Mouse (Mus musculus) bone marrow, adult 2 months (tissue): Measurements from ENCODE around the gene Tsc22d2. TPM values are rescaled to one million over a fixed set of nuclear protein-coding genes. Genes with fewer than 3 reads are reported as not detected.

ENCODE experiments used
- H3K27ac ChIP-seq: fragments of 200-500 bp; 2 replicates; pipeline ENCODE4 v1.5.1; 2012; ENCODE audit warnings: low read depth, mild to moderate bottlenecking, control low read depth, inconsistent platforms, low read length; ENCODE audit not compliant: control insufficient read depth, poor library complexity, insufficient read depth
- H3K4me1 ChIP-seq: fragments of 200-500 bp; 2 replicates; pipeline ENCODE4 v1.6.1; 2011; ENCODE audit warnings: low read length; ENCODE audit not compliant: control insufficient read depth, insufficient read depth
- H3K4me3 ChIP-seq: fragments of 200-500 bp; replicated peaks from 2 replicates; pipeline ENCODE3; 2011; ENCODE audit warnings: mild to moderate bottlenecking, low read depth, low read length, control low read depth; ENCODE audit not compliant: control insufficient read depth
- CTCF ChIP-seq: fragments of 200-500 bp; IDR thresholded peaks from 2 replicates; pipeline ENCODE4 v1.5.1; 2011; ENCODE audit warnings: low read length, control low read depth; ENCODE audit not compliant: control insufficient read depth, insufficient read depth
- POLR2A ChIP-seq: fragments of 200-500 bp; IDR thresholded peaks from 2 replicates; pipeline ENCODE4 v1.6.1; 2011; ENCODE audit warnings: low read depth, mild to moderate bottlenecking, control low read depth, low read length, borderline replicate concordance; ENCODE audit not compliant: control insufficient read depth
- WGBS: fragments of 180-500 bp; shearing (Covaris S2); methylation state at CpG from one replicate; pipeline ENCODE4 v1.1.7; 2018; 5-methylcytosine and 5-hydroxymethylcytosine counted together
- polyA plus RNA-seq: library from polyadenylated mRNA; stranded (reverse); fragments of >200 nt; gene quantifications from 2 replicates; pipeline ENCODE4 v1.2.4, GENCODE M21; 2011; ENCODE audit warnings: low replicate concordance; ENCODE audit not compliant: missing spikeins, insufficient read depth, insufficient read length

Tsc22d2 gene
- polyA plus RNA-seq, 1 experiment = 13.3 TPM

- peak overlapping the region; percentile 42 for H3K4me3 ChIP-seq
- WGBS = 6% methylated on average over 2 of the region's 2 CpGs
- TF ChIP-seq POLR2A (no peak), CTCF (no peak)
- peak overlapping the region; percentile 72 for H3K27ac ChIP-seq
- H3K4me1 ChIP-seq = peaks cover 5% of the 10 kb centered on the region
Observed at GRCm38 (mm10) chr3:58501961-58502360, 87.4 kb downstream of the Tsc22d2 start.

- Histone ChIP-seq H3K4me1 (peaks cover 5% of the 10 kb centered on the region), H3K4me3 (no peak overlapping the region), H3K27ac (no peak overlapping the region)
- 72% methylated on average over 3 of the region's 3 CpGs for WGBS
- TF ChIP-seq POLR2A = no peak
- TF ChIP-seq CTCF = no peak
Observed at GRCm38 (mm10) chr3:58503720-58504333, 89.3 kb downstream of the Tsc22d2 start.

- Histone ChIP-seq H3K4me1 (peaks cover 8% of the 10 kb centered on the region), H3K4me3 (no peak overlapping the region), H3K27ac (no peak overlapping the region)
- no peak for TF ChIP-seq CTCF
- no peak for TF ChIP-seq POLR2A
Observed at GRCm38 (mm10) chr3:58504676-58505075, 90.2 kb downstream of the Tsc22d2 start.

- no peak for TF ChIP-seq POLR2A
- TF ChIP-seq CTCF = no peak
- Histone ChIP-seq H3K4me3 (no peak overlapping the region), H3K4me1 (peaks cover 7% of the 10 kb centered on the region), H3K27ac (peak overlapping the region; percentile 48; the same call in 1 of the 2 replicates)
- 9% methylated on average over 7 of the region's 7 CpGs for WGBS
Observed at GRCm38 (mm10) chr3:58508020-58508750, 93.7 kb downstream of the Tsc22d2 start.

GRCm38 (mm10) chr3:58511581-58511980 is 97.1 kb downstream of the Tsc22d2 start:
- Histone ChIP-seq H3K4me1 (peaks cover 3% of the 10 kb centered on the region; the same call in 1 of the 2 replicates), H3K4me3 (no peak overlapping the region), H3K27ac (no peak overlapping the region)
- peak; percentile 79 for TF ChIP-seq CTCF
- TF ChIP-seq POLR2A = no peak

- peaks cover 3% of the 10 kb centered on the region; the same call in 1 of the 2 replicates for H3K4me1 ChIP-seq
- TF ChIP-seq CTCF = no peak
- no peak for TF ChIP-seq POLR2A
- 78% methylated on average over 3 of the region's 3 CpGs for WGBS
- no peak overlapping the region for H3K27ac ChIP-seq
- no peak overlapping the region for H3K4me3 ChIP-seq
Observed at GRCm38 (mm10) chr3:58512740-58513139, 98.2 kb downstream of the Tsc22d2 start.

GRCm38 (mm10) chr3:58513483-58513882 is 99.0 kb downstream of the Tsc22d2 start:
- WGBS = 76% methylated on average over 4 of the region's 4 CpGs
- no peak overlapping the region for H3K27ac ChIP-seq
- TF ChIP-seq POLR2A = no peak
- TF ChIP-seq CTCF = no peak
- no peak overlapping the region for H3K4me3 ChIP-seq
- H3K4me1 ChIP-seq = peaks cover 3% of the 10 kb centered on the region; the same call in 1 of the 2 replicates

GRCm38 (mm10) chr3:58515947-58516601 is 101.6 kb downstream of the Tsc22d2 start:
- H3K4me1 ChIP-seq = peaks cover 5% of the 10 kb centered on the region; the same call in 1 of the 2 replicates
- TF ChIP-seq POLR2A (no peak), CTCF (no peak)
- WGBS = 20% methylated on average over 1 of the region's 1 CpGs
- H3K4me3 ChIP-seq = no peak overlapping the region
- no peak overlapping the region; the same call in 1 of the 2 replicates for H3K27ac ChIP-seq

Other genes with a start within 250 kb of the Tsc22d2 start
- gene Eif2a, start 111.1 kb downstream of the Tsc22d2 start, polyA plus RNA-seq = 21.5 and 34.5 TPM in 2 replicates
- 23.7 and 30.7 TPM in 2 replicates for gene Serp1, start 111.2 kb downstream of the Tsc22d2 start, polyA plus RNA-seq
- 26.7 and 31.9 TPM in 2 replicates for gene Selenot, start 161.9 kb downstream of the Tsc22d2 start, polyA plus RNA-seq
- gene Erich6, start 222.5 kb downstream of the Tsc22d2 start, polyA plus RNA-seq = not detected in 2 replicates